Mouse (Mus musculus): Measurements from ENCODE around the gene Carnmt1.

DNA sequence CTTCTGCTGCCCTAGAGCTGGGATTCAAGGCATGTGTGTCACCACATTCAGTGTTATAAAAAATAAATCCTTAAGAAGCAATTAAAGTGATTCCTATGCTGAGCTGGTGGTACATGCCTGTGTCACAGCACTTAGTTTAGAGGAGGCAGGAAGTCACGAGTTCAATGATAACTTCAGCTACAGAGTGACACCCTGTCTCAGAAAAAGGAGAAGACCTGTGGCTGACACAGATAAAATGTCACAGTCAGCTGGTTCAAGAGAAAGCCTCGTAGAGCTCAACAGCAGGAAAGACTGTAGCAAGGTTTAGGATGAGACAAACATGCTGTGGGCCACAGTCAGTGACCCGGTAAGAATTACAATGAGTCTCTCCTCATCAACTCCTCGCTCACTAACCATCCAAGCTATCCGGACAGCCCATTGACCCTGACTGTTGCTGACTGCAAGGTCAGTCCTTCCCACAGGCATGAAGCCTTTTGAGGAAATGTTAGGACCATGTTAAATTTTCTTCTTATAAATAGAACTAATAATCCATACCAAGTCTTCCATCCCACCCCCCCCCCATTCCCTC is 23.6 kb upstream of the Carnmt1 start:
- TF ChIP-seq CTCF (IDR thresholded peaks at IDR 0.05; ENCODE audit: insufficient read depth, low read length) (no peak), POLR2A (IDR thresholded peaks at IDR 0.05; ENCODE audit: borderline replicate concordance, extremely low read depth, low read depth, low read length) (no peak)
